Mouse (Mus musculus): ENCODE measurements around the gene Cd101.

- TF ChIP-seq CTCF (IDR thresholded peaks at IDR 0.05; ENCODE audit: control insufficient read depth, insufficient read depth, low read length) (no peak), POLR2A (IDR thresholded peaks at IDR 0.05; ENCODE audit: borderline replicate concordance, control insufficient read depth, low read depth, low read length) (no peak)
These were observed 19.4 kb upstream of the Cd101 start for GRCm38 (mm10) chr3:101048781-101049180.

All from bone marrow, adult 2 months (tissue).